In the genomic region with DNA sequence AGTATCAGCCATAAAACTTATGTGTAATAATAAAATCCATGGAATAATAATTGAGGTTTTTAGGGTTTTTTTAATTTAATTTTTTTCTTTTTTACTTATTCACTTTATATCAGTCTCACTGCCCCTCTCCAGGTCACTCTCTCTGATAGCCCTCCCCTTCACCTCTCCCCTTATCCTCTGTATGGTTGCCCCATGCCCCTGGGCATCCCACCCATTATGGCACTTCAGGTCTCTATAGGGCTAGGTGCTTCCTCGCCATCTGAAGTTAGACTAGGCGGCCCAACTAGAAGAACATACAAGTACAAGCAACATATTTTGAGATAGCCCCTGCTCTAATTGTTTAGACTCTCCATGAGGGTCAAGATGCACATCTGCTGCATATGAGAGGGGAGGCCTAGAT, we compare ENCODE assay signal across 35 mouse cellular contexts.
"Had no signal": no experiment of that assay in that cellular context is flagged by ENCODE, and none has a peak within 500 bp of the region (broad histone marks: within the 10 kb centered on the region; RNA-seq: fewer than 3 reads in every experiment).

No protein-coding gene starts in this region.

- H3K9ac ChIP-seq: heart, embryonic 12.5 days; heart, embryonic 13.5 days; heart, embryonic 15.5 days; hindbrain, embryonic 12.5 days; hindbrain, embryonic 13.5 days; hindbrain, embryonic 14.5 days; hindbrain, embryonic 15.5 days; intestine, embryonic 15.5 days; kidney, embryonic 15.5 days had no signal

- H3K4me1 ChIP-seq: heart, embryonic 10.5 days; heart, embryonic 12.5 days; heart, embryonic 13.5 days; heart, embryonic 15.5 days; hindbrain, embryonic 12.5 days; hindbrain, embryonic 13.5 days; hindbrain, embryonic 15.5 days; intestine, embryonic 15.5 days; kidney, embryonic 15.5 days had no signal

- ATAC-seq: hindbrain, embryonic 16.5 days; hindbrain, postnatal 0 days; inflammation-experienced regulatory T-cells, adult 6 months; intestine, embryonic 15.5 days; intestine, embryonic 16.5 days; intestine, postnatal 0 days had no signal

- DNase-seq: heart, postnatal 10 days; heart, postnatal 14 days; heart, postnatal 36 days; heart, postnatal 4 days; kidney, adult 11 months; kidney, adult 18-20 months; kidney, adult 2 months; kidney, adult 8-10 months; kidney, adult 9 months; kidney, postnatal 10 days; kidney, postnatal 14 days; kidney, postnatal 25 days; kidney, postnatal 36 days; kidney, postnatal 4 days; layer of hippocampus, adult 9-11 months; layer of hippocampus, postnatal 36 days had no signal

- H3K4me3 ChIP-seq: heart, embryonic 10.5 days; heart, embryonic 12.5 days; heart, embryonic 13.5 days; heart, embryonic 15.5 days; hindbrain, embryonic 10.5 days; hindbrain, embryonic 12.5 days; hindbrain, embryonic 13.5 days; hindbrain, embryonic 15.5 days; intestine, embryonic 15.5 days; kidney, embryonic 15.5 days; layer of hippocampus, adult 2 months had no signal

- H3K36me3 ChIP-seq: heart, embryonic 10.5 days; heart, embryonic 12.5 days; heart, embryonic 13.5 days; heart, embryonic 15.5 days; hindbrain, embryonic 10.5 days; hindbrain, embryonic 12.5 days; hindbrain, embryonic 13.5 days; hindbrain, embryonic 15.5 days; intestine, embryonic 15.5 days; kidney, embryonic 15.5 days had no signal

- H3K27ac ChIP-seq: heart, embryonic 10.5 days; heart, embryonic 13.5 days; heart, embryonic 15.5 days; hindbrain, embryonic 10.5 days; hindbrain, embryonic 12.5 days; hindbrain, embryonic 13.5 days; hindbrain, embryonic 14.5 days; hindbrain, embryonic 15.5 days; hindbrain, postnatal 0 days; intestine, embryonic 15.5 days; kidney, embryonic 15.5 days; kidney, postnatal 0 days; layer of hippocampus, adult 2 months had no signal

- H3K27me3 ChIP-seq: heart, embryonic 12.5 days; heart, embryonic 13.5 days; heart, embryonic 15.5 days; hindbrain, embryonic 12.5 days; hindbrain, embryonic 13.5 days; hindbrain, embryonic 15.5 days; intestine, embryonic 15.5 days; kidney, embryonic 15.5 days had no signal

- H3K9me3 ChIP-seq: heart, embryonic 10.5 days; heart, embryonic 12.5 days; heart, embryonic 13.5 days; heart, embryonic 15.5 days; hindbrain, embryonic 10.5 days; hindbrain, embryonic 12.5 days; hindbrain, embryonic 13.5 days; hindbrain, embryonic 15.5 days; intestine, embryonic 15.5 days; kidney, embryonic 15.5 days had no signal

- H3K4me2 ChIP-seq: heart, embryonic 11.5 days; heart, embryonic 12.5 days; heart, embryonic 13.5 days; heart, embryonic 15.5 days; hindbrain, embryonic 12.5 days; hindbrain, embryonic 13.5 days; hindbrain, embryonic 14.5 days; hindbrain, embryonic 15.5 days; intestine, embryonic 15.5 days; kidney, embryonic 15.5 days had no signal
